Comparison of ENCODE assay signal across 17 mouse cellular contexts in genomic region chr6:31618852-31619251, GRCm38 (mm10). TPM values are rescaled to one million over a fixed set of nuclear protein-coding genes. Genes with fewer than 3 reads are reported as not detected.
DNase-seq lines count a peak whose midpoint lies in the region; ATAC-seq and TF ChIP-seq lines count a peak whose summit lies in the region.
"Had no signal": no experiment of that assay in that cellular context is flagged by ENCODE, and none has a peak within 500 bp of the region (broad histone marks: within the 10 kb centered on the region; RNA-seq: fewer than 3 reads in every experiment).

No protein-coding gene starts in this region.

- WGBS in heart, embryonic 11.5 days (ENCODE audit: insufficient replicate concordance), result 81% methylated on average over 2 of the region's 2 CpGs
- WGBS in liver, embryonic 13.5 days (ENCODE audit: insufficient replicate concordance), result 66% methylated on average over 2 of the region's 2 CpGs
- whole genome bisulfite sequencing in liver, postnatal 0 days (ENCODE audit: insufficient replicate concordance), result 68% methylated on average over 2 of the region's 2 CpGs

- 0 out of 2 replicates have a peak overlapping the region, but pooled peaks have one; percentile 22 for H3K9ac ChIP-seq in heart, embryonic 11.5 days (ENCODE audit: low read depth, low read length)
- H3K9ac ChIP-seq in liver, embryonic 13.5 days, result peak overlapping the region; percentile 47
- no peak overlapping the region for H3K9ac ChIP-seq in liver, postnatal 0 days (replicated peaks)
- H3K9ac ChIP-seq: embryonic facial prominence, embryonic 13.5 days; hindbrain, embryonic 13.5 days; intestine, embryonic 15.5 days had no signal

- no peaks in the 10 kb centered on the region; the same call in 1 of the 2 replicates for H3K9me3 ChIP-seq in heart, embryonic 11.5 days (replicated peaks; ENCODE audit: control insufficient read depth, low read length)
- H3K9me3 ChIP-seq in liver, embryonic 13.5 days (replicated peaks), result no peaks in the 10 kb centered on the region
- no peaks in the 10 kb centered on the region for H3K9me3 ChIP-seq in liver, postnatal 0 days (ENCODE audit: low read length)
- H3K9me3 ChIP-seq: embryonic facial prominence, embryonic 13.5 days; hindbrain, embryonic 13.5 days; intestine, embryonic 15.5 days had no signal

- H3K4me2 ChIP-seq in heart, embryonic 11.5 days, result no peak overlapping the region
- H3K4me2 ChIP-seq in liver, embryonic 13.5 days, result no peak overlapping the region
- no peak overlapping the region for H3K4me2 ChIP-seq in liver, postnatal 0 days (ENCODE audit: low read depth, low read length)
- H3K4me2 ChIP-seq: embryonic facial prominence, embryonic 13.5 days; hindbrain, embryonic 13.5 days; intestine, embryonic 15.5 days had no signal

- intact Hi-C loops in gastrocnemius, adult 2 months (cut with DNase I), result no loop called here
- intact Hi-C loops in gastrocnemius, postnatal 14 days (cut with DNase I; ENCODE audit: low total_unique reads), result no loop called here
- intact Hi-C loops in heart, postnatal 10 days (cut with DNase I), result loop anchor here (5.0 kb wide), 1 partner anchor 57 kb away; the partner anchor contains the start of gene Podxl

- no peak for TF ChIP-seq EP300 in liver, postnatal 0 days (IDR thresholded peaks at IDR 0.05; ENCODE audit: low read depth)

- no peak overlapping the region for H3K4me3 ChIP-seq in gastrocnemius, adult 2 months
- H3K4me3 ChIP-seq in heart, embryonic 11.5 days (ENCODE audit: low read depth, low read length), result no peak overlapping the region
- no peak overlapping the region for H3K4me3 ChIP-seq in liver, embryonic 13.5 days (replicated peaks)
- no peak overlapping the region for H3K4me3 ChIP-seq in liver, postnatal 0 days (ENCODE audit: low read depth, low read length)
- H3K4me3 ChIP-seq: embryonic facial prominence, embryonic 13.5 days; hindbrain, embryonic 13.5 days; intestine, embryonic 15.5 days had no signal

- TF ChIP-seq CTCF in gastrocnemius, adult 2 months (IDR thresholded peaks at IDR 0.05), result no peak
- TF ChIP-seq CTCF in liver, postnatal 0 days (IDR thresholded peaks at IDR 0.05; ENCODE audit: low read depth), result no peak

- peak overlapping the region; percentile 78 for H3K27ac ChIP-seq in gastrocnemius, adult 2 months
- H3K27ac ChIP-seq in heart, embryonic 11.5 days (ENCODE audit: low read depth, low read length), result no peak overlapping the region
- H3K27ac ChIP-seq in liver, embryonic 13.5 days, result no peak overlapping the region
- H3K27ac ChIP-seq in liver, postnatal 0 days (ENCODE audit: low read depth), result no peak overlapping the region
- H3K27ac ChIP-seq: embryonic facial prominence, embryonic 13.5 days; hindbrain, embryonic 13.5 days; intestine, embryonic 15.5 days had no signal

- H3K36me3 ChIP-seq in heart, embryonic 11.5 days (ENCODE audit: control insufficient read depth, insufficient read depth, low read length), result no peaks in the 10 kb centered on the region
- H3K36me3 ChIP-seq in liver, embryonic 13.5 days, result no peaks in the 10 kb centered on the region
- H3K36me3 ChIP-seq in liver, postnatal 0 days (replicated peaks; ENCODE audit: insufficient read depth, low read length), result no peaks in the 10 kb centered on the region
- H3K36me3 ChIP-seq: embryonic facial prominence, embryonic 13.5 days; hindbrain, embryonic 13.5 days; intestine, embryonic 15.5 days had no signal

- ATAC-seq in heart, embryonic 11.5 days (replicated peaks; ENCODE audit: insufficient number of reproducible peaks, low FRiP score, low TSS enrichment), result no peak
- ATAC-seq in liver, embryonic 13.5 days (ENCODE audit: low read depth), result no peak
- no peak for ATAC-seq in liver, postnatal 0 days
- ATAC-seq: forebrain, embryonic 14.5 days; intestine, embryonic 15.5 days had no signal

- H3K27me3 ChIP-seq in heart, embryonic 11.5 days (ENCODE audit: control insufficient read depth, insufficient read depth, low read length), result no peaks in the 10 kb centered on the region
- H3K27me3 ChIP-seq in liver, embryonic 13.5 days, result no peaks in the 10 kb centered on the region
- H3K27me3 ChIP-seq in liver, postnatal 0 days (ENCODE audit: insufficient read depth, low read length), result no peaks in the 10 kb centered on the region
- H3K27me3 ChIP-seq: embryonic facial prominence, embryonic 13.5 days; hindbrain, embryonic 13.5 days; intestine, embryonic 15.5 days had no signal

- no peak for DNase-seq in gastrocnemius, adult 2 months
- no peak for DNase-seq in gastrocnemius, postnatal 14 days
- DNase-seq in heart, postnatal 10 days, result no peak
- DNase-seq in liver, embryonic 13.5 days, result no peak
- no peak for DNase-seq in liver, postnatal 0 days
- DNase-seq in yolk sac, embryonic 10.5 days (ENCODE audit: low spot score), result peak; percentile 77
- no peak for DNase-seq in right cerebral cortex, postnatal 14 days
- DNase-seq: adrenal gland, postnatal 10 days; cerebellum, adult 11-12 months; cerebellum, adult 9-10 months; cerebellum, postnatal 25 days; heart, postnatal 36 days had no signal

- H3K4me1 ChIP-seq in heart, embryonic 11.5 days (ENCODE audit: control insufficient read depth, insufficient read depth, low read length), result peaks cover 35% of the 10 kb centered on the region
- peaks cover 73% of the 10 kb centered on the region for H3K4me1 ChIP-seq in liver, embryonic 13.5 days (replicated peaks)
- peaks cover 23% of the 10 kb centered on the region for H3K4me1 ChIP-seq in liver, postnatal 0 days (ENCODE audit: insufficient read depth)
- H3K4me1 ChIP-seq: embryonic facial prominence, embryonic 13.5 days; hindbrain, embryonic 13.5 days had no signal

RNA-seq across cellular contexts. Expression of gene Podxl, which starts 55.1 kb away (rescaled TPM):
- total RNA-seq in gastrocnemius, adult 2 months (2021), result 10 to 100 TPM; 22.0 to 31.9 TPM
- 10 to 100 TPM; 24.9 to 30.4 TPM for total RNA-seq in gastrocnemius, postnatal 14 days (2021)
- polyA plus RNA-seq in heart, embryonic 11.5 days (2014; fragmentation: Nextera tagmentation; extraction: Ambion mirVana), result 22.7 and 26.0 TPM in 2 replicates
- total RNA-seq in heart, postnatal 10 days (2021), result 100 to 1,000 TPM; 106 to 113 TPM
- 10.9 and 13.5 TPM in 2 replicates for polyA plus RNA-seq in liver, embryonic 13.5 days (2015; fragmentation: Nextera tagmentation; extraction: Ambion mirVana)
- 1.5 and 2.8 TPM in 2 replicates for polyA plus RNA-seq in liver, postnatal 0 days (2015; fragmentation: Nextera tagmentation; extraction: Ambion mirVana)
